Mouse (Mus musculus) liver (tissue): ENCODE results near the gene Morn5.

ENCODE experiments used
- DNase-seq: peaks from one replicate; pipeline ENCODE4 v3.0.0-alpha.2; 2020; ENCODE audit warnings: mixed read lengths

The Morn5 gene

GRCm38 (mm10) chr2:36048748-36049566 is at the start of gene Morn5, which contains the start of gene Ndufa8:
Gene Morn5, plus strand, starts transcription at chr2:36049458.
Gene Ndufa8, minus strand, starts transcription at chr2:36049406.
- DNase-seq: peak; percentile 98

GRCm38 (mm10) chr2:36000390-36000789 is 48.9 kb upstream of the Morn5 start:
- DNase-seq: no peak

- DNase-seq: no peak
These were observed 47.1 kb upstream of the Morn5 start for GRCm38 (mm10) chr2:36002188-36002587.

GRCm38 (mm10) chr2:36008071-36008470 is 41.2 kb upstream of the Morn5 start:
- peak; percentile 33 for DNase-seq

- peak; percentile 68 for DNase-seq
These were observed 39.9 kb upstream of the Morn5 start for GRCm38 (mm10) chr2:36009386-36009785.

GRCm38 (mm10) chr2:36010579-36010978 is 38.7 kb upstream of the Morn5 start:
- no peak for DNase-seq

- DNase-seq: no peak
These were observed 37.9 kb upstream of the Morn5 start for GRCm38 (mm10) chr2:36011331-36011825.

- no peak for DNase-seq
These were observed 36.2 kb upstream of the Morn5 start for GRCm38 (mm10) chr2:36013010-36013409.

- peak; percentile 73 for DNase-seq
These were observed 27.7 kb upstream of the Morn5 start for GRCm38 (mm10) chr2:36021385-36022159.

- DNase-seq: no peak
These were observed 26.0 kb upstream of the Morn5 start for GRCm38 (mm10) chr2:36023291-36023690.

GRCm38 (mm10) chr2:36032884-36033283 is 16.4 kb upstream of the Morn5 start:
- no peak for DNase-seq

- DNase-seq: no peak
These were observed 15.3 kb upstream of the Morn5 start for GRCm38 (mm10) chr2:36033966-36034365.

- no peak for DNase-seq
These were observed 14.4 kb upstream of the Morn5 start for GRCm38 (mm10) chr2:36034898-36035297.

GRCm38 (mm10) chr2:36035413-36036081 is 13.7 kb upstream of the Morn5 start:
- DNase-seq: no peak

GRCm38 (mm10) chr2:36039297-36039985 is 9.8 kb upstream of the Morn5 start:
- DNase-seq: no peak

GRCm38 (mm10) chr2:36040872-36041271 is 8.4 kb upstream of the Morn5 start:
- no peak for DNase-seq

GRCm38 (mm10) chr2:36048164-36048563 is 1.1 kb upstream of the Morn5 start:
- no peak for DNase-seq

- no peak for DNase-seq
These were observed 303 bp downstream of the Morn5 start for GRCm38 (mm10) chr2:36049567-36049954.

- no peak for DNase-seq
These were observed 4.0 kb downstream of the Morn5 start for GRCm38 (mm10) chr2:36053249-36053648.

- no peak for DNase-seq
These were observed 7.0 kb downstream of the Morn5 start for GRCm38 (mm10) chr2:36056248-36056647.

- no peak for DNase-seq
These were observed 12.2 kb downstream of the Morn5 start for GRCm38 (mm10) chr2:36061409-36061808.

- no peak for DNase-seq
These were observed 17.9 kb downstream of the Morn5 start for GRCm38 (mm10) chr2:36067132-36067531.
